Mouse (Mus musculus) MEL (cell line): ENCODE results near the gene Plxdc1. TPM values are rescaled to one million over a fixed set of nuclear protein-coding genes. Genes with fewer than 3 reads are reported as not detected.

Source experiments
- DNase-seq: peaks from one replicate; pipeline ENCODE4 v3.0.0; 2011; ENCODE audit warnings: low read depth, low spot score
- H3K27ac ChIP-seq: 2 replicates; pipeline ENCODE4 v1.5.1; 2012; ENCODE audit warnings: low read depth, mild to moderate bottlenecking, control low read depth, low read length, moderate library complexity; ENCODE audit not compliant: control insufficient read depth
- H3K27me3 ChIP-seq, 2 experiments: fragments of 150-350 bp in 1 of 2; sonication (generic) in 1 of 2; 2 replicates each; pipeline ENCODE4 v1.6.1; 2012; ENCODE audit warnings: low read length in 2 of 2, mild to moderate bottlenecking in 2 of 2, improper control_type of control experiment in 1 of 2, moderate library complexity in 1 of 2; ENCODE audit not compliant: insufficient read depth in 2 of 2, control insufficient read depth in 1 of 2
- H3K36me3 ChIP-seq, 2 experiments: 2 replicates each; pipeline ENCODE4 v1.6.1; 2012 to 2014; ENCODE audit warnings: low read length in 2 of 2, improper control_type of control experiment in 1 of 2, inconsistent platforms in 1 of 2, mild to moderate bottlenecking in 1 of 2; ENCODE audit not compliant: insufficient read depth in 2 of 2, control insufficient read depth in 1 of 2
- H3K4me1 ChIP-seq, 2 experiments: fragments of 150-350 bp in 1 of 2; sonication (generic) in 1 of 2; 2 replicates each; pipeline ENCODE4 v1.6.1; 2012; ENCODE audit warnings: low read length in 2 of 2, improper control_type of control experiment in 1 of 2, mild to moderate bottlenecking in 1 of 2; ENCODE audit not compliant: insufficient read depth in 2 of 2, control insufficient read depth in 1 of 2
- H3K4me3 ChIP-seq, 2 experiments: fragments of 150-350 bp in 1 of 2; sonication (generic) in 1 of 2; 2 replicates each; pipeline ENCODE4 v1.5.1; 2012; ENCODE audit warnings: low read depth in 2 of 2, low read length in 2 of 2, mild to moderate bottlenecking in 2 of 2, moderate library complexity in 2 of 2, control low read depth in 1 of 2, improper control_type of control experiment in 1 of 2; ENCODE audit not compliant: control insufficient read depth in 1 of 2, insufficient read depth in 1 of 2
- H3K79me2 ChIP-seq: 2 replicates; pipeline ENCODE4 v1.6.1; 2012; ENCODE audit warnings: mild to moderate bottlenecking, low read length, moderate library complexity; ENCODE audit not compliant: control insufficient read depth, poor library complexity, insufficient read depth
- H3K9ac ChIP-seq: 2 replicates; pipeline ENCODE4 v1.6.1; 2012; ENCODE audit warnings: low read depth, mild to moderate bottlenecking, control low read depth, low read length, moderate library complexity; ENCODE audit not compliant: control insufficient read depth, poor library complexity, severe bottlenecking
- H3K9me3 ChIP-seq: fragments of 150-350 bp; sonication (generic); replicated peaks from 2 replicates; pipeline ENCODE4 v1.6.1; 2012; ENCODE audit warnings: mild to moderate bottlenecking, low read length, improper control_type of control experiment, moderate library complexity; ENCODE audit not compliant: insufficient read depth
- BHLHE40 ChIP-seq: IDR thresholded peaks from 2 replicates; pipeline ENCODE4 v1.6.1; 2012; ENCODE audit warnings: low read depth, mild to moderate bottlenecking, inconsistent platforms, low read length, improper control_type of control experiment, borderline replicate concordance
- ELF1 ChIP-seq: IDR thresholded peaks from 2 replicates; pipeline ENCODE4 v1.6.1; 2014; ENCODE audit warnings: low read depth, mild to moderate bottlenecking, inconsistent platforms, low read length, improper control_type of control experiment, moderate library complexity
- EP300 ChIP-seq, 2 experiments: IDR thresholded peaks; 2 replicates each; pipeline ENCODE4 v1.6.1; 2011; ENCODE audit warnings: improper control_type of control experiment in 2 of 2, low read length in 2 of 2, low read depth in 1 of 2, mild to moderate bottlenecking in 1 of 2
- ETS1 ChIP-seq: IDR thresholded peaks from 2 replicates; pipeline ENCODE4 v1.6.1; 2012; ENCODE audit warnings: low read depth, mild to moderate bottlenecking, inconsistent platforms, low read length, improper control_type of control experiment, moderate library complexity
- GABPA ChIP-seq: IDR thresholded peaks from 2 replicates; pipeline ENCODE4 v1.6.1; 2012; ENCODE audit warnings: low read depth, mild to moderate bottlenecking, inconsistent platforms, low read length, improper control_type of control experiment, moderate library complexity
- GATA1 ChIP-seq: IDR thresholded peaks from 2 replicates; pipeline ENCODE4 v1.6.1; 2011; ENCODE audit warnings: low read depth, low read length, improper control_type of control experiment
- HCFC1 ChIP-seq: IDR thresholded peaks from 2 replicates; pipeline ENCODE4 v1.6.1; 2012; ENCODE audit warnings: low read depth, mild to moderate bottlenecking, inconsistent platforms, low read length, improper control_type of control experiment, moderate library complexity
- JUND ChIP-seq: IDR thresholded peaks from 2 replicates; pipeline ENCODE4 v1.6.1; 2011; ENCODE audit warnings: low read depth, mild to moderate bottlenecking, improper control_type of control experiment, low read length
- MAFK ChIP-seq: IDR thresholded peaks from 2 replicates; pipeline ENCODE4 v1.6.1; 2011; ENCODE audit warnings: low read depth, mild to moderate bottlenecking, low read length, improper control_type of control experiment, borderline replicate concordance
- MAX ChIP-seq: IDR thresholded peaks from 2 replicates; pipeline ENCODE4 v1.6.1; 2011; ENCODE audit warnings: low read length, improper control_type of control experiment
- MEF2A ChIP-seq: IDR thresholded peaks from 2 replicates; pipeline ENCODE4 v1.6.1; 2014; ENCODE audit warnings: low read depth, mild to moderate bottlenecking, inconsistent platforms, low read length, improper control_type of control experiment; ENCODE audit not compliant: poor library complexity, insufficient replicate concordance, severe bottlenecking; ENCODE audit errors: extremely low read depth
- MYB ChIP-seq: IDR thresholded peaks from 2 replicates; pipeline ENCODE4 v1.6.1; 2011; ENCODE audit warnings: mild to moderate bottlenecking, low read depth, low read length, improper control_type of control experiment
- POLR2AphosphoS2 ChIP-seq: IDR thresholded peaks from 2 replicates; pipeline ENCODE4 v1.6.1; 2011; ENCODE audit warnings: low read length, improper control_type of control experiment
- RCOR1 ChIP-seq: IDR thresholded peaks from 2 replicates; pipeline ENCODE4 v1.6.1; 2012; ENCODE audit warnings: low read depth, mild to moderate bottlenecking, inconsistent platforms, low read length, improper control_type of control experiment
- TAL1 ChIP-seq: IDR thresholded peaks from 2 replicates; pipeline ENCODE4 v1.6.1; 2012; ENCODE audit warnings: mild to moderate bottlenecking, inconsistent platforms, low read length, moderate library complexity, mixed read lengths
- TBP ChIP-seq: IDR thresholded peaks from 2 replicates; pipeline ENCODE4 v1.8.0; 2011; ENCODE audit warnings: low read depth, low read length, improper control_type of control experiment
- TCF12 ChIP-seq: IDR thresholded peaks from 2 replicates; pipeline ENCODE4 v1.6.1; 2014; ENCODE audit warnings: low read depth, mild to moderate bottlenecking, inconsistent platforms, low read length, improper control_type of control experiment, moderate library complexity
- UBTF ChIP-seq: IDR thresholded peaks from 2 replicates; pipeline ENCODE4 v1.6.1; 2012; ENCODE audit warnings: low read depth, mild to moderate bottlenecking, inconsistent platforms, low read length, improper control_type of control experiment, moderate library complexity, borderline replicate concordance; ENCODE audit not compliant: insufficient read depth
- USF1 ChIP-seq: IDR thresholded peaks from 2 replicates; pipeline ENCODE4 v1.6.1; 2014; ENCODE audit warnings: low read depth, mild to moderate bottlenecking, inconsistent platforms, low read length, improper control_type of control experiment, moderate library complexity
- USF2 ChIP-seq, 2 experiments: IDR thresholded peaks; 2 replicates each; pipeline ENCODE4 v1.6.1; 2011 to 2012; ENCODE audit warnings: improper control_type of control experiment in 2 of 2, low read length in 2 of 2, borderline replicate concordance in 1 of 2, inconsistent platforms in 1 of 2, low read depth in 1 of 2, mild to moderate bottlenecking in 1 of 2; ENCODE audit not compliant: insufficient read depth in 1 of 2
- ZC3H11A ChIP-seq: IDR thresholded peaks from 2 replicates; pipeline ENCODE4 v1.6.1; 2012; ENCODE audit warnings: low read depth, mild to moderate bottlenecking, inconsistent platforms, low read length, improper control_type of control experiment
- ZKSCAN1 ChIP-seq: IDR thresholded peaks from 2 replicates; pipeline ENCODE4 v1.6.1; 2012; ENCODE audit warnings: low read depth, mild to moderate bottlenecking, inconsistent platforms, low read length, improper control_type of control experiment, moderate library complexity
- ZMIZ1 ChIP-seq: IDR thresholded peaks from 2 replicates; pipeline ENCODE4 v1.6.1; 2012; ENCODE audit warnings: low read depth, mild to moderate bottlenecking, inconsistent platforms, low read length, improper control_type of control experiment, moderate library complexity
- polyA plus RNA-seq, 2 experiments: library from polyadenylated mRNA; stranded (reverse) in 1 of 2; unstranded in 1 of 2; fragments of >175 nt in 1 of 2; fragments of >200 nt in 1 of 2; gene quantifications; 2 replicates each; pipeline versions ENCODE4 v1.2.1 to v1.2.4; 2012; ENCODE audit warnings: low replicate concordance in 2 of 2, low read depth in 1 of 2; ENCODE audit not compliant: insufficient read length in 2 of 2, insufficient read depth in 1 of 2, missing spikeins in 1 of 2
- total RNA-seq: library from RNA; depleted of rRNA; stranded (reverse); fragments of 300-350 nt; gene quantifications from 2 replicates; pipeline ENCODE4 v1.2.3, GENCODE M21; 2012

Gene Plxdc1
- total and polyA plus RNA-seq, 3 experiments = 13.1 to 24.5 TPM; not detected in 1

- Histone ChIP-seq H3K4me1 (peaks cover 0 to 12% of the 10 kb centered on the region in 2 experiments; a peak in 3 of 4 replicates), H3K9me3 (no peaks in the 10 kb centered on the region), H3K79me2 (no peaks in the 10 kb centered on the region), H3K27me3 (no peaks in the 10 kb centered on the region), H3K27ac (no peak overlapping the region), H3K4me3 (no peak overlapping the region), H3K36me3 (peaks cover 0 to 3% of the 10 kb centered on the region in 2 experiments; a peak in 2 of 4 replicates), H3K9ac (no peak overlapping the region)
- TF ChIP-seq RCOR1 (no peak), GABPA (no peak), ETS1 (0 out of 2 replicates have a peak, but pooled peaks have one; percentile 34), MAX (no peak), GATA1 (peak; percentile 41; the same call in 1 of the 2 replicates), TCF12 (peak; percentile 18; the same call in 1 of the 2 replicates), BHLHE40 (no peak), ELF1 (no peak), TAL1 (peak; percentile 66), JUND (no peak), UBTF (no peak), USF2 (IDR thresholded peaks at IDR 0.05; ENCODE audit: borderline replicate concordance in 1 of 2, insufficient read depth in 1 of 2, low read depth in 1 of 2, low read length in 2 of 2) (no peak), ZC3H11A (no peak)
- peak; percentile 55 for DNase-seq
These were observed 78.3 kb downstream of the Plxdc1 start for GRCm38 (mm10) chr11:97907935-97908334.

DNA sequence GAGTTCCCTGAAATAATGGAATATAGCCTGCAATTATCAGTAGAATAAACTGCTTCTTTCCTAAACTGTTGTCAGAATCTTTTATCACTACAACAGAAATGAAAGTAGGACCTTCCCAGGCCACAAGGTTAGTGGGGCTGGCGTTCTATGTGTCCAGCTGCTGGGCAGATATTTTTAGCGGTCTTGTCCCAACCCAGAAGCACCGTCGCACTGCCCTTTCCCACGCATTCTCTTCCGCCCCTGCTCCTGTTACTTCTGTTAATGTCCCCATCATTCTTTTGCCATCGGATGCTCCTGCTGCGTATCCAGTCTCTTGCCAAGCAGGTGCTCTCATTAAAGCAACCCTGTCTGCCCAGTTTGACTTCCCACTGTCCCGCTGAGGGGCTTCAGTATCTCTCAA, 79.3 kb downstream of the Plxdc1 start:
- H3K4me3 ChIP-seq = no peak overlapping the region
- H3K27me3 ChIP-seq = no peaks in the 10 kb centered on the region
- H3K36me3 ChIP-seq = no peaks in the 10 kb centered on the region; a peak in 1 of 4 replicates
- DNase-seq = no peak
- H3K27ac ChIP-seq = no peak overlapping the region
- H3K79me2 ChIP-seq = no peaks in the 10 kb centered on the region
- TF ChIP-seq USF1 = no peak
- no peaks in the 10 kb centered on the region for H3K9me3 ChIP-seq
- peaks cover 0 to 2% of the 10 kb centered on the region in 2 experiments; a peak in 1 of 4 replicates for H3K4me1 ChIP-seq
- H3K9ac ChIP-seq = no peak overlapping the region

- Histone ChIP-seq H3K27ac (no peak overlapping the region), H3K27me3 (no peaks in the 10 kb centered on the region), H3K9me3 (no peaks in the 10 kb centered on the region), H3K36me3 (no peaks in the 10 kb centered on the region; a peak in 1 of 4 replicates), H3K9ac (no peak overlapping the region), H3K4me3 (no peak overlapping the region)
- DNase-seq = no peak
- no peak for TF ChIP-seq USF1
- TF ChIP-seq MYB = no peak
- no peak for TF ChIP-seq HCFC1
- TF ChIP-seq EP300 (IDR thresholded peaks at IDR 0.05; ENCODE audit: low read depth in 1 of 2, low read length in 2 of 2) = no peak
- TF ChIP-seq ZKSCAN1 = no peak
- no peak for TF ChIP-seq ETS1
- no peak for TF ChIP-seq TCF12
- no peak for TF ChIP-seq MEF2A
- no peak for TF ChIP-seq MAFK
- no peak for TF ChIP-seq MAX
- TF ChIP-seq USF2 (IDR thresholded peaks at IDR 0.05; ENCODE audit: borderline replicate concordance in 1 of 2, insufficient read depth in 1 of 2, low read depth in 1 of 2, low read length in 2 of 2) = no peak
- TF ChIP-seq POLR2AphosphoS2 = no peak
- TF ChIP-seq ELF1 = no peak
- TF ChIP-seq TBP = no peak
- no peak for TF ChIP-seq ZMIZ1
- TF ChIP-seq, all 39 proteins: peak for 0
- H3K79me2 ChIP-seq = no peaks in the 10 kb centered on the region
- H3K4me1 ChIP-seq = peaks cover 0 to 2% of the 10 kb centered on the region in 2 experiments; a peak in 1 of 4 replicates
These were observed 80.3 kb downstream of the Plxdc1 start for GRCm38 (mm10) chr11:97905941-97906340.
